Comparison of ENCODE assay signal across 14 mouse cellular contexts in genomic region chr15:62112151-62112550, GRCm38 (mm10).
DNase-seq lines count a peak whose midpoint lies in the region; ATAC-seq lines count a peak whose summit lies in the region.
"Had no signal": no experiment of that assay in that cellular context is flagged by ENCODE, and none has a peak within 500 bp of the region (broad histone marks: within the 10 kb centered on the region; RNA-seq: fewer than 3 reads in every experiment).

No protein-coding gene starts in this region.

- no peak overlapping the region for H3K4me2 ChIP-seq in forebrain, embryonic 14.5 days (ENCODE audit: low read length)
- H3K4me2 ChIP-seq in forebrain, embryonic 12.5 days: no peak overlapping the region
- H3K4me2 ChIP-seq in limb, embryonic 13.5 days (replicated peaks): no peak overlapping the region
- H3K4me2 ChIP-seq: heart, embryonic 15.5 days; hindbrain, embryonic 15.5 days; midbrain, embryonic 12.5 days; neural tube, embryonic 12.5 days had no signal

- no peaks in the 10 kb centered on the region for H3K36me3 ChIP-seq in forebrain, embryonic 14.5 days (ENCODE audit: control insufficient read depth, insufficient read depth, low read length)
- no peaks in the 10 kb centered on the region for H3K36me3 ChIP-seq in forebrain, embryonic 12.5 days (replicated peaks)
- H3K36me3 ChIP-seq in limb, embryonic 13.5 days: no peaks in the 10 kb centered on the region
- no peaks in the 10 kb centered on the region for H3K36me3 ChIP-seq in limb, embryonic 10.5 days
- H3K36me3 ChIP-seq: heart, embryonic 15.5 days; hindbrain, embryonic 15.5 days; midbrain, embryonic 12.5 days; neural tube, embryonic 12.5 days had no signal

- H3K9ac ChIP-seq in forebrain, embryonic 14.5 days (ENCODE audit: low read length): no peak overlapping the region
- no peak overlapping the region for H3K9ac ChIP-seq in forebrain, embryonic 12.5 days
- no peak overlapping the region for H3K9ac ChIP-seq in limb, embryonic 13.5 days
- H3K9ac ChIP-seq: heart, embryonic 15.5 days; hindbrain, embryonic 15.5 days; midbrain, embryonic 12.5 days; neural tube, embryonic 12.5 days had no signal

- ATAC-seq in forebrain, embryonic 14.5 days: no peak
- no peak for ATAC-seq in forebrain, embryonic 12.5 days (ENCODE audit: low FRiP score)
- ATAC-seq in limb, embryonic 13.5 days (ENCODE audit: low FRiP score, low read depth): peak; percentile 16; the same call in 1 of the 2 replicates

- intact Hi-C loops in left cerebral cortex, postnatal 14 days (cut with DNase I): no loop called here

- H3K4me3 ChIP-seq in forebrain, embryonic 14.5 days (ENCODE audit: low read depth, low read length): no peak overlapping the region
- H3K4me3 ChIP-seq in forebrain, embryonic 12.5 days (replicated peaks): no peak overlapping the region
- H3K4me3 ChIP-seq in limb, embryonic 13.5 days: no peak overlapping the region
- H3K4me3 ChIP-seq in limb, embryonic 10.5 days: no peak overlapping the region
- H3K4me3 ChIP-seq: heart, embryonic 15.5 days; hindbrain, embryonic 15.5 days; midbrain, embryonic 12.5 days; neural tube, embryonic 12.5 days had no signal

- 70% methylated on average over 2 of the region's 2 CpGs for WGBS in forebrain, embryonic 14.5 days
- 84% methylated on average over 2 of the region's 2 CpGs for WGBS in forebrain, embryonic 12.5 days
- 60% methylated on average over 2 of the region's 2 CpGs for WGBS in limb, embryonic 13.5 days
- 82% methylated on average over 2 of the region's 2 CpGs for WGBS in limb, embryonic 10.5 days

- peaks cover 2% of the 10 kb centered on the region; the same call in 1 of the 2 replicates for H3K4me1 ChIP-seq in forebrain, embryonic 14.5 days (ENCODE audit: control insufficient read depth, insufficient read depth, low read length)
- H3K4me1 ChIP-seq in forebrain, embryonic 12.5 days: peaks cover 2% of the 10 kb centered on the region; the same call in 1 of the 2 replicates
- H3K4me1 ChIP-seq in limb, embryonic 13.5 days: peaks cover 13% of the 10 kb centered on the region
- H3K4me1 ChIP-seq in limb, embryonic 10.5 days: no peaks in the 10 kb centered on the region

- no peaks in the 10 kb centered on the region for H3K9me3 ChIP-seq in forebrain, embryonic 14.5 days (replicated peaks; ENCODE audit: control insufficient read depth, low read length)
- no peaks in the 10 kb centered on the region for H3K9me3 ChIP-seq in forebrain, embryonic 12.5 days
- H3K9me3 ChIP-seq in limb, embryonic 13.5 days: no peaks in the 10 kb centered on the region
- H3K9me3 ChIP-seq in limb, embryonic 10.5 days (replicated peaks): no peaks in the 10 kb centered on the region
- H3K9me3 ChIP-seq: heart, embryonic 15.5 days; hindbrain, embryonic 15.5 days; midbrain, embryonic 12.5 days; neural tube, embryonic 12.5 days had no signal

- H3K27me3 ChIP-seq in forebrain, embryonic 14.5 days (replicated peaks; ENCODE audit: control insufficient read depth, insufficient read depth, low read length): no peaks in the 10 kb centered on the region
- no peaks in the 10 kb centered on the region for H3K27me3 ChIP-seq in forebrain, embryonic 12.5 days
- H3K27me3 ChIP-seq in limb, embryonic 13.5 days: no peaks in the 10 kb centered on the region; the same call in 1 of the 2 replicates
- H3K27me3 ChIP-seq in limb, embryonic 10.5 days (ENCODE audit: low read depth, poor library complexity, severe bottlenecking): no peaks in the 10 kb centered on the region
- H3K27me3 ChIP-seq: heart, embryonic 15.5 days; hindbrain, embryonic 15.5 days; neural tube, embryonic 12.5 days had no signal

- H3K27ac ChIP-seq in forebrain, embryonic 14.5 days (ENCODE audit: low read depth, low read length): no peak overlapping the region
- H3K27ac ChIP-seq in forebrain, embryonic 12.5 days: no peak overlapping the region
- no peak overlapping the region for H3K27ac ChIP-seq in limb, embryonic 13.5 days
- H3K27ac ChIP-seq in limb, embryonic 10.5 days: no peak overlapping the region
- H3K27ac ChIP-seq: heart, embryonic 15.5 days; hindbrain, embryonic 15.5 days; midbrain, embryonic 12.5 days; neural tube, embryonic 12.5 days had no signal

- DNase-seq in forebrain, embryonic 14.5 days (ENCODE audit: low spot score): peak; percentile 28
- no peak for DNase-seq in limb, embryonic 10.5 days (ENCODE audit: low spot score)
- peak; percentile 57 to 83 for DNase-seq in left cerebral cortex, postnatal 14 days (ENCODE audit: low spot score in 2 of 2)
- peak; percentile 34 for DNase-seq in skeletal muscle tissue, adult 2 months (ENCODE audit: low read depth, low spot score)
- DNase-seq in T-cell, adult 2 months (ENCODE audit: low spot score): no peak
- DNase-seq in heart, postnatal 4 days: no peak
- DNase-seq: gastrocnemius, postnatal 36 days; kidney, adult 2 months had no signal

Comparison
In these comparisons a context has a peak if more than half of its experiments do, and no peak if none do; other contexts are left out.
1. DNase-seq: peak in forebrain, embryonic 14.5 days (single experiment), left cerebral cortex, postnatal 14 days (2 of 2) and skeletal muscle tissue, adult 2 months (single experiment); none in limb, embryonic 10.5 days (single experiment), T-cell, adult 2 months (single experiment) and heart, postnatal 4 days (single experiment).